Mouse (Mus musculus) neural tube, embryonic 14.5 days (tissue): Measurements from ENCODE around the gene Lysmd1. TPM values are rescaled to one million over a fixed set of nuclear protein-coding genes. Genes with fewer than 3 reads are reported as not detected.
A peak's percentile ranks its signal among the peaks of the same experiment; 100 is the strongest.
"Not testable (repeated sequence)": the region's sequence is repeated elsewhere in the genome, so short reads cannot be mapped to it uniquely, and the experiment has no call there.

Source experiments
- ATAC-seq: fragments of 200-750 bp; cut with Nextera tagmentation; 2 replicates; pipeline ENCODE4 v1.8.0; 2017; ENCODE audit warnings: low read depth, mild to moderate bottlenecking, moderate TSS enrichment, moderate library complexity
- H3K27ac ChIP-seq: fragments of 300-500 bp; sonication (generic); 2 replicates; pipeline ENCODE4 v1.5.1; 2014; ENCODE audit warnings: low read depth, mild to moderate bottlenecking, control low read depth, low read length, moderate library complexity, mixed read lengths
- H3K27me3 ChIP-seq: fragments of 300-500 bp; sonication (generic); 2 replicates; pipeline ENCODE4 v1.6.1; 2014; ENCODE audit warnings: low read length; ENCODE audit not compliant: control insufficient read depth, insufficient read depth
- H3K36me3 ChIP-seq: fragments of 300-500 bp; sonication (generic); 2 replicates; pipeline ENCODE4 v1.6.1; 2014; ENCODE audit warnings: low read length, mixed read lengths; ENCODE audit not compliant: control insufficient read depth, insufficient read depth
- H3K4me1 ChIP-seq: fragments of 300-500 bp; sonication (generic); 2 replicates; pipeline ENCODE4 v1.6.1; 2014; ENCODE audit warnings: low read length; ENCODE audit not compliant: control insufficient read depth, insufficient read depth
- H3K4me2 ChIP-seq: fragments of 300-500 bp; sonication (generic); 2 replicates; pipeline ENCODE4 v1.6.1; 2014; ENCODE audit warnings: mild to moderate bottlenecking, low read depth, low read length, control low read depth
- H3K4me3 ChIP-seq: fragments of 300-500 bp; sonication (generic); 2 replicates; pipeline ENCODE4 v1.5.1; 2014; ENCODE audit warnings: low read depth, low read length, control low read depth, mixed read lengths
- H3K9ac ChIP-seq: fragments of 300-500 bp; sonication (generic); replicated peaks from 2 replicates; pipeline ENCODE4 v1.6.1; 2014; ENCODE audit warnings: low read depth, mild to moderate bottlenecking, control low read depth, low read length, mixed read lengths
- H3K9me3 ChIP-seq: fragments of 300-500 bp; sonication (generic); 2 replicates; pipeline ENCODE4 v1.6.1; 2016; ENCODE audit warnings: low read length; ENCODE audit not compliant: control insufficient read depth
- WGBS: fragments of 180-500 bp; shearing (Covaris S2); extraction: QIAGEN DNeasy Blood & Tissue Kit; methylation state at CpG from one replicate; pipeline ENCODE4 v1.1.7; 2014; 5-methylcytosine and 5-hydroxymethylcytosine counted together
- polyA plus RNA-seq: library from polyadenylated mRNA; unstranded; fragments of >200 nt; fragmentation: Nextera tagmentation; extraction: Ambion mirVana; gene quantifications from 2 replicates; pipeline ENCODE4 v1.2.1, GENCODE M21; 2014

Gene Lysmd1
- polyA plus RNA-seq = 36.8 and 37.3 TPM in 2 replicates

GRCm38 (mm10) chr3:95133680-95134101 is at the start of gene Lysmd1, which contains the start of gene Scnm1:
Gene Lysmd1, plus strand, starts transcription at chr3:95134088.
Gene Scnm1, minus strand, starts transcription at chr3:95134011.
- peak within 1 kb of the TSS; percentile 61 for H3K4me3 ChIP-seq
- peak; percentile 93 for ATAC-seq
- under 1% methylated on average over 20 of the region's 20 CpGs for WGBS
- peak within 1 kb of the TSS; percentile 66 for H3K27ac ChIP-seq
- H3K27me3 ChIP-seq = no peaks in the 10 kb centered on the region
- peak within 1 kb of the TSS; percentile 71 for H3K9ac ChIP-seq
- peak within 1 kb of the TSS; percentile 85 for H3K4me2 ChIP-seq
- no peaks in the 10 kb centered on the region for H3K9me3 ChIP-seq
- peaks cover 3% of the 10 kb centered on the region; the same call in 1 of the 2 replicates for H3K36me3 ChIP-seq
- peaks cover 9% of the 10 kb centered on the region; the same call in 1 of the 2 replicates for H3K4me1 ChIP-seq

- WGBS = 93% methylated on average over 1 of the region's 1 CpGs
- Histone ChIP-seq H3K4me3 (no peak overlapping the region), H3K4me2 (no peak overlapping the region), H3K9ac (no peak overlapping the region), H3K27me3 (no peaks in the 10 kb centered on the region), H3K9me3 (no peaks in the 10 kb centered on the region), H3K4me1 (no peaks in the 10 kb centered on the region), H3K27ac (no peak overlapping the region), H3K36me3 (no peaks in the 10 kb centered on the region)
- no peak for ATAC-seq
Measured at GRCm38 (mm10) chr3:95088071-95088470, 45.8 kb upstream of the Lysmd1 start.

GRCm38 (mm10) chr3:95100854-95101253 is 33.0 kb upstream of the Lysmd1 start:
- no peak for ATAC-seq
- WGBS = 58% methylated on average over 2 of the region's 2 CpGs
- Histone ChIP-seq H3K9me3 (no peaks in the 10 kb centered on the region), H3K4me3 (no peak overlapping the region), H3K27me3 (no peaks in the 10 kb centered on the region), H3K9ac (no peak overlapping the region), H3K4me2 (no peak overlapping the region), H3K27ac (no peak overlapping the region), H3K4me1 (peaks cover 10% of the 10 kb centered on the region), H3K36me3 (peaks cover 7% of the 10 kb centered on the region; the same call in 1 of the 2 replicates)

- peak overlapping the region; percentile 76 for H3K4me2 ChIP-seq
- no peaks in the 10 kb centered on the region for H3K9me3 ChIP-seq
- peak overlapping the region; percentile 66 for H3K4me3 ChIP-seq
- peaks cover 10% of the 10 kb centered on the region for H3K4me1 ChIP-seq
- H3K36me3 ChIP-seq = no peaks in the 10 kb centered on the region; the same call in 1 of the 2 replicates
- 78% methylated on average over 4 of the region's 4 CpGs for WGBS
- peak overlapping the region; percentile 93 for H3K9ac ChIP-seq
- ATAC-seq = no peak
- no peak overlapping the region for H3K27ac ChIP-seq
- H3K27me3 ChIP-seq = no peaks in the 10 kb centered on the region
Measured at GRCm38 (mm10) chr3:95105121-95105520, 28.8 kb upstream of the Lysmd1 start.

GRCm38 (mm10) chr3:95105586-95106337 is 28.1 kb upstream of the Lysmd1 start:
- peak overlapping the region; percentile 93 for H3K9ac ChIP-seq
- H3K9me3 ChIP-seq = no peaks in the 10 kb centered on the region
- no peak for ATAC-seq
- H3K27me3 ChIP-seq = no peaks in the 10 kb centered on the region
- 1% methylated on average over 16 of the region's 16 CpGs for WGBS
- H3K27ac ChIP-seq = peak overlapping the region; percentile 79
- peak overlapping the region; percentile 66 for H3K4me3 ChIP-seq
- H3K4me1 ChIP-seq = peaks cover 10% of the 10 kb centered on the region
- peak overlapping the region; percentile 76 for H3K4me2 ChIP-seq
- H3K36me3 ChIP-seq = no peaks in the 10 kb centered on the region; the same call in 1 of the 2 replicates

GRCm38 (mm10) chr3:95106338-95107117 is 27.4 kb upstream of the Lysmd1 start, which contains the start of gene Pip5k1a:
Gene Pip5k1a, minus strand, starts transcription at chr3:95106930.
- Histone ChIP-seq H3K9me3 (no peaks in the 10 kb centered on the region), H3K4me1 (peaks cover 10% of the 10 kb centered on the region), H3K27ac (peak within 1 kb of the TSS; percentile 79), H3K4me2 (peak within 1 kb of the TSS; percentile 76), H3K27me3 (no peaks in the 10 kb centered on the region), H3K36me3 (no peaks in the 10 kb centered on the region; the same call in 1 of the 2 replicates), H3K4me3 (peak within 1 kb of the TSS; percentile 66), H3K9ac (peak within 1 kb of the TSS; percentile 93)
- peak; percentile 92 for ATAC-seq
- under 1% methylated on average over 51 of the region's 51 CpGs for WGBS

- peak overlapping the region; percentile 76 for H3K4me2 ChIP-seq
- H3K36me3 ChIP-seq, ATAC-seq, H3K9ac ChIP-seq, H3K9me3 ChIP-seq, H3K27ac ChIP-seq, H3K27me3 ChIP-seq: not testable (repeated sequence)
- H3K4me1 ChIP-seq = peaks cover 15% of the 10 kb centered on the region
- peak overlapping the region; percentile 66; the same call in 1 of the 2 replicates for H3K4me3 ChIP-seq
Measured at GRCm38 (mm10) chr3:95107308-95107707, 26.6 kb upstream of the Lysmd1 start.

- Histone ChIP-seq H3K27ac (no peak overlapping the region), H3K4me1 (peaks cover 21% of the 10 kb centered on the region), H3K4me2 (no peak overlapping the region), H3K27me3 (no peaks in the 10 kb centered on the region), H3K9me3 (no peaks in the 10 kb centered on the region), H3K4me3 (no peak overlapping the region), H3K36me3 (no peaks in the 10 kb centered on the region), H3K9ac (no peak overlapping the region)
- WGBS = 76% methylated on average over 2 of the region's 2 CpGs
- no peak for ATAC-seq
Measured at GRCm38 (mm10) chr3:95107898-95108297, 26.0 kb upstream of the Lysmd1 start.
